Mouse (Mus musculus): ENCODE results near the gene Mat1a. TPM values are rescaled to one million over a fixed set of nuclear protein-coding genes. Genes with fewer than 3 reads are reported as not detected.

The Mat1a gene
- polyA plus RNA-seq, 1 experiment from 2014 or later: not detected

GRCm38 (mm10) chr14:41116271-41116670 lies 11.4 kb downstream of the Mat1a start:
- H3K9me3 ChIP-seq (ENCODE audit: control insufficient read depth, low read length): no peaks in the 10 kb centered on the region
- no peak overlapping the region for H3K4me3 ChIP-seq (ENCODE audit: low read depth, low read length)
- H3K36me3 ChIP-seq (ENCODE audit: control insufficient read depth, insufficient read depth, low read length): no peaks in the 10 kb centered on the region
- no peaks in the 10 kb centered on the region for H3K4me1 ChIP-seq (ENCODE audit: control insufficient read depth, insufficient read depth, low read length)
- no peak for ATAC-seq (ENCODE audit: low read depth)
- H3K9ac ChIP-seq (replicated peaks; ENCODE audit: low read depth, low read length): no peak overlapping the region
- H3K27me3 ChIP-seq (ENCODE audit: control insufficient read depth, insufficient read depth, low read length): no peaks in the 10 kb centered on the region
- no peak overlapping the region for H3K4me2 ChIP-seq (ENCODE audit: low read depth, low read length)
- H3K27ac ChIP-seq (ENCODE audit: low read depth, low read length): no peak overlapping the region
- 88% methylated on average over 3 of the region's 3 CpGs for WGBS

GRCm38 (mm10) chr14:41124683-41125082 lies 19.8 kb downstream of the Mat1a start:
- H3K4me2 ChIP-seq (ENCODE audit: low read depth, low read length): no peak overlapping the region
- H3K9me3 ChIP-seq (ENCODE audit: control insufficient read depth, low read length): no peaks in the 10 kb centered on the region
- no peaks in the 10 kb centered on the region for H3K36me3 ChIP-seq (ENCODE audit: control insufficient read depth, insufficient read depth, low read length)
- no peak overlapping the region for H3K27ac ChIP-seq (ENCODE audit: low read depth, low read length)
- no peak overlapping the region for H3K9ac ChIP-seq (replicated peaks; ENCODE audit: low read depth, low read length)
- no peaks in the 10 kb centered on the region for H3K4me1 ChIP-seq (ENCODE audit: control insufficient read depth, insufficient read depth, low read length)
- no peak overlapping the region for H3K4me3 ChIP-seq (ENCODE audit: low read depth, low read length)
- 91% methylated on average over 5 of the region's 5 CpGs for WGBS
- no peak for ATAC-seq (ENCODE audit: low read depth)
- no peaks in the 10 kb centered on the region for H3K27me3 ChIP-seq (ENCODE audit: control insufficient read depth, insufficient read depth, low read length)

- no peaks in the 10 kb centered on the region for H3K27me3 ChIP-seq (ENCODE audit: control insufficient read depth, insufficient read depth, low read length)
- no peak overlapping the region for H3K9ac ChIP-seq (replicated peaks; ENCODE audit: low read depth, low read length)
- H3K27ac ChIP-seq (ENCODE audit: low read depth, low read length): no peak overlapping the region
- H3K9me3 ChIP-seq (ENCODE audit: control insufficient read depth, low read length): no peaks in the 10 kb centered on the region
- no peaks in the 10 kb centered on the region for H3K36me3 ChIP-seq (ENCODE audit: control insufficient read depth, insufficient read depth, low read length)
- H3K4me3 ChIP-seq (ENCODE audit: low read depth, low read length): no peak overlapping the region
- H3K4me1 ChIP-seq (ENCODE audit: control insufficient read depth, insufficient read depth, low read length): no peaks in the 10 kb centered on the region
- peak; percentile 78 for ATAC-seq (ENCODE audit: low read depth)
- WGBS: 27% methylated on average over 4 of the region's 4 CpGs
- no peak overlapping the region for H3K4me2 ChIP-seq (ENCODE audit: low read depth, low read length)
Observed at GRCm38 (mm10) chr14:41127997-41128396, 23.2 kb downstream of the Mat1a start.

- Histone ChIP-seq H3K9ac (replicated peaks; ENCODE audit: low read depth, low read length) (no peak within 1 kb of the TSS), H3K27ac (ENCODE audit: low read depth, low read length) (no peak within 1 kb of the TSS), H3K4me2 (ENCODE audit: low read depth, low read length) (no peak within 1 kb of the TSS), H3K9me3 (ENCODE audit: control insufficient read depth, low read length) (no peaks in the 10 kb centered on the region), H3K4me3 (ENCODE audit: low read depth, low read length) (no peak within 1 kb of the TSS), H3K36me3 (ENCODE audit: control insufficient read depth, insufficient read depth, low read length) (no peaks in the 10 kb centered on the region), H3K4me1 (ENCODE audit: control insufficient read depth, insufficient read depth, low read length) (no peaks in the 10 kb centered on the region), H3K27me3 (ENCODE audit: control insufficient read depth, insufficient read depth, low read length) (no peaks in the 10 kb centered on the region)
- WGBS: 90% methylated on average over 7 of the region's 7 CpGs
- no peak for ATAC-seq (ENCODE audit: low read depth)
Observed at GRCm38 (mm10) chr14:41131540-41131939, 26.7 kb downstream of the Mat1a start, which contains the start of gene Sftpa1. Gene Sftpa1 (plus strand): TSS chr14:41131782.

GRCm38 (mm10) chr14:41137006-41137405 lies 32.2 kb downstream of the Mat1a start:
- H3K27ac ChIP-seq (ENCODE audit: low read depth, low read length): no peak overlapping the region
- no peak overlapping the region for H3K9ac ChIP-seq (replicated peaks; ENCODE audit: low read depth, low read length)
- no peaks in the 10 kb centered on the region for H3K4me1 ChIP-seq (ENCODE audit: control insufficient read depth, insufficient read depth, low read length)
- no peaks in the 10 kb centered on the region for H3K27me3 ChIP-seq (ENCODE audit: control insufficient read depth, insufficient read depth, low read length)
- H3K9me3 ChIP-seq (ENCODE audit: control insufficient read depth, low read length): no peaks in the 10 kb centered on the region
- no peak overlapping the region for H3K4me3 ChIP-seq (ENCODE audit: low read depth, low read length)
- H3K4me2 ChIP-seq (ENCODE audit: low read depth, low read length): no peak overlapping the region
- no peak for ATAC-seq (ENCODE audit: low read depth)
- no peaks in the 10 kb centered on the region for H3K36me3 ChIP-seq (ENCODE audit: control insufficient read depth, insufficient read depth, low read length)

GRCm38 (mm10) chr14:41140686-41141085 lies 35.9 kb downstream of the Mat1a start:
- WGBS: 94% methylated on average over 1 of the region's 1 CpGs
- Histone ChIP-seq H3K4me1 (ENCODE audit: control insufficient read depth, insufficient read depth, low read length) (no peaks in the 10 kb centered on the region), H3K4me2 (ENCODE audit: low read depth, low read length) (no peak overlapping the region), H3K27ac (ENCODE audit: low read depth, low read length) (no peak overlapping the region), H3K4me3 (ENCODE audit: low read depth, low read length) (no peak overlapping the region), H3K9me3 (ENCODE audit: control insufficient read depth, low read length) (no peaks in the 10 kb centered on the region), H3K27me3 (ENCODE audit: control insufficient read depth, insufficient read depth, low read length) (no peaks in the 10 kb centered on the region), H3K36me3 (ENCODE audit: control insufficient read depth, insufficient read depth, low read length) (no peaks in the 10 kb centered on the region), H3K9ac (replicated peaks; ENCODE audit: low read depth, low read length) (no peak overlapping the region)
- no peak for ATAC-seq (ENCODE audit: low read depth)

- H3K9ac ChIP-seq (replicated peaks; ENCODE audit: low read depth, low read length): no peak overlapping the region
- no peak overlapping the region for H3K27ac ChIP-seq (ENCODE audit: low read depth, low read length)
- WGBS: 70% methylated on average over 6 of the region's 6 CpGs
- H3K36me3 ChIP-seq (ENCODE audit: control insufficient read depth, insufficient read depth, low read length): no peaks in the 10 kb centered on the region
- H3K4me1 ChIP-seq (ENCODE audit: control insufficient read depth, insufficient read depth, low read length): no peaks in the 10 kb centered on the region
- ATAC-seq (ENCODE audit: low read depth): no peak
- no peak overlapping the region for H3K4me2 ChIP-seq (ENCODE audit: low read depth, low read length)
- no peaks in the 10 kb centered on the region for H3K27me3 ChIP-seq (ENCODE audit: control insufficient read depth, insufficient read depth, low read length)
- no peaks in the 10 kb centered on the region for H3K9me3 ChIP-seq (ENCODE audit: control insufficient read depth, low read length)
- H3K4me3 ChIP-seq (ENCODE audit: low read depth, low read length): no peak overlapping the region
Observed at GRCm38 (mm10) chr14:41146035-41146434, 41.2 kb downstream of the Mat1a start.

- no peaks in the 10 kb centered on the region for H3K36me3 ChIP-seq (ENCODE audit: control insufficient read depth, insufficient read depth, low read length)
- H3K9ac ChIP-seq (replicated peaks; ENCODE audit: low read depth, low read length): no peak overlapping the region
- H3K9me3 ChIP-seq (ENCODE audit: control insufficient read depth, low read length): no peaks in the 10 kb centered on the region
- H3K4me2 ChIP-seq (ENCODE audit: low read depth, low read length): no peak overlapping the region
- 85% methylated on average over 3 of the region's 3 CpGs for WGBS
- no peak overlapping the region for H3K4me3 ChIP-seq (ENCODE audit: low read depth, low read length)
- no peak for ATAC-seq (ENCODE audit: low read depth)
- H3K4me1 ChIP-seq (ENCODE audit: control insufficient read depth, insufficient read depth, low read length): no peaks in the 10 kb centered on the region
- no peak overlapping the region for H3K27ac ChIP-seq (ENCODE audit: low read depth, low read length)
- no peaks in the 10 kb centered on the region for H3K27me3 ChIP-seq (ENCODE audit: control insufficient read depth, insufficient read depth, low read length)
Observed at GRCm38 (mm10) chr14:41146922-41147321, 42.1 kb downstream of the Mat1a start.

GRCm38 (mm10) chr14:41147356-41147755 lies 42.5 kb downstream of the Mat1a start:
- Histone ChIP-seq H3K36me3 (ENCODE audit: control insufficient read depth, insufficient read depth, low read length) (no peaks in the 10 kb centered on the region), H3K9me3 (ENCODE audit: control insufficient read depth, low read length) (no peaks in the 10 kb centered on the region), H3K4me2 (ENCODE audit: low read depth, low read length) (no peak overlapping the region), H3K4me3 (ENCODE audit: low read depth, low read length) (no peak overlapping the region), H3K9ac (replicated peaks; ENCODE audit: low read depth, low read length) (no peak overlapping the region), H3K27me3 (ENCODE audit: control insufficient read depth, insufficient read depth, low read length) (no peaks in the 10 kb centered on the region), H3K4me1 (ENCODE audit: control insufficient read depth, insufficient read depth, low read length) (no peaks in the 10 kb centered on the region), H3K27ac (ENCODE audit: low read depth, low read length) (no peak overlapping the region)
- no peak for ATAC-seq (ENCODE audit: low read depth)
- WGBS: 81% methylated on average over 2 of the region's 2 CpGs
